Mouse (Mus musculus): ENCODE data around the gene Pgk1. TPM values are rescaled to one million over a fixed set of nuclear protein-coding genes. Genes with fewer than 3 reads are reported as not detected.

The Pgk1 gene
- total and polyA plus RNA-seq, 3 experiments, result 285 to 890 (median 528) TPM

- TF ChIP-seq KAT2A (conservative IDR thresholded peaks at IDR 0.05; ENCODE audit: low read depth, low read length) (no peak), TAL1 (IDR thresholded peaks at IDR 0.05; ENCODE audit: low read length) (no peak), MAX (IDR thresholded peaks at IDR 0.05; ENCODE audit: low read length) (peak; percentile 40; the same call in 1 of the 2 replicates)
Measured at GRCm38 (mm10) chrX:106171106-106171852, 15.6 kb upstream of the Pgk1 start (continued).

- Histone ChIP-seq H3K27me3 (ENCODE audit: control insufficient read depth in 1 of 2, insufficient read depth in 2 of 2, low read length in 2 of 2) (no peaks in the 10 kb centered on the region), H3K9ac (ENCODE audit: control insufficient read depth, low read depth, low read length, poor library complexity, severe bottlenecking) (peak overlapping the region; percentile 75), H3K36me3 (ENCODE audit: control insufficient read depth in 1 of 2, insufficient read depth in 2 of 2, low read length in 2 of 2) (no peaks in the 10 kb centered on the region), H3K4me1 (ENCODE audit: control insufficient read depth in 1 of 2, insufficient read depth in 2 of 2, low read length in 2 of 2) (no peaks in the 10 kb centered on the region; a peak in 1 of 4 replicates), H3K79me2 (ENCODE audit: control insufficient read depth, insufficient read depth, low read length, poor library complexity) (no peaks in the 10 kb centered on the region), H3K9me3 (replicated peaks; ENCODE audit: insufficient read depth, low read length) (no peaks in the 10 kb centered on the region), H3K4me3 (ENCODE audit: control insufficient read depth in 1 of 2, insufficient read depth in 1 of 2, low read depth in 2 of 2, low read length in 2 of 2) (peak overlapping the region; percentile 63 to 87), H3K27ac (ENCODE audit: control insufficient read depth, low read depth, low read length) (peak overlapping the region; percentile 68; the same call in 1 of the 2 replicates)
- no peak for DNase-seq (ENCODE audit: low read depth, low spot score)
- TF ChIP-seq MEF2A (IDR thresholded peaks at IDR 0.05; ENCODE audit: extremely low read depth, insufficient replicate concordance, low read depth, low read length, poor library complexity, severe bottlenecking) (no peak), E2F4 (IDR thresholded peaks at IDR 0.05; ENCODE audit: borderline replicate concordance, low read depth, low read length) (no peak), GABPA (IDR thresholded peaks at IDR 0.05; ENCODE audit: low read depth, low read length) (no peak), KAT2A (conservative IDR thresholded peaks at IDR 0.05; ENCODE audit: low read depth, low read length) (no peak), SMC3 (IDR thresholded peaks at IDR 0.05; ENCODE audit: low read depth, low read length) (no peak), ZNF384 (IDR thresholded peaks at IDR 0.05; ENCODE audit: low read depth, low read length) (no peak), CHD1 (IDR thresholded peaks at IDR 0.05; ENCODE audit: low read depth, low read length) (no peak), MAX (IDR thresholded peaks at IDR 0.05; ENCODE audit: low read length) (no peak), POLR2A (IDR thresholded peaks at IDR 0.05; ENCODE audit: control insufficient read depth in 1 of 2, insufficient read depth in 1 of 2, low read depth in 1 of 2, low read length in 2 of 2, poor library complexity in 1 of 2) (no peak), MYC (IDR thresholded peaks at IDR 0.05; ENCODE audit: low read depth, low read length) (no peak), NRF1 (IDR thresholded peaks at IDR 0.05; ENCODE audit: insufficient read depth, low read depth, low read length, poor library complexity, severe bottlenecking) (no peak), ZMIZ1 (IDR thresholded peaks at IDR 0.05; ENCODE audit: low read depth, low read length) (no peak), GATA1 (IDR thresholded peaks at IDR 0.05; ENCODE audit: low read depth, low read length) (no peak), UBTF (IDR thresholded peaks at IDR 0.05; ENCODE audit: borderline replicate concordance, insufficient read depth, low read depth, low read length) (no peak), MAFK (IDR thresholded peaks at IDR 0.05; ENCODE audit: borderline replicate concordance, low read depth, low read length) (no peak), EP300 (IDR thresholded peaks at IDR 0.05; ENCODE audit: low read depth in 1 of 2, low read length in 2 of 2) (no peak), ELF1 (IDR thresholded peaks at IDR 0.05; ENCODE audit: low read depth, low read length) (no peak), TCF12 (IDR thresholded peaks at IDR 0.05; ENCODE audit: low read depth, low read length) (no peak), RAD21 (IDR thresholded peaks at IDR 0.05; ENCODE audit: low read depth, low read length) (no peak), NELFE (IDR thresholded peaks at IDR 0.05; ENCODE audit: low read depth, low read length) (no peak)
Measured at GRCm38 (mm10) chrX:106171853-106172154, 15.1 kb upstream of the Pgk1 start.
